Mouse (Mus musculus) forebrain, embryonic 11.5 days (tissue): ENCODE data around the gene Dscam. TPM values are rescaled to one million over a fixed set of nuclear protein-coding genes. Genes with fewer than 3 reads are reported as not detected.

ENCODE experiments used
- ATAC-seq: fragments of 200-750 bp; cut with Nextera tagmentation; replicated peaks from 2 replicates; pipeline ENCODE4 v1.8.0; 2017; ENCODE audit warnings: moderate TSS enrichment; ENCODE audit not compliant: low FRiP score
- DNase-seq: peaks from one replicate; pipeline ENCODE4 v3.0.0-alpha.2; 2017; ENCODE audit warnings: low spot score
- H3K27ac ChIP-seq: fragments of 300-500 bp; sonication (generic); 2 replicates; pipeline ENCODE4 v1.5.1; 2014; ENCODE audit warnings: low read depth, low read length
- H3K27me3 ChIP-seq: fragments of 300-500 bp; sonication (generic); 2 replicates; pipeline ENCODE4 v1.6.1; 2014; ENCODE audit warnings: mild to moderate bottlenecking, low read length, mixed read lengths; ENCODE audit not compliant: control insufficient read depth, insufficient read depth
- H3K36me3 ChIP-seq: fragments of 300-500 bp; sonication (generic); 2 replicates; pipeline ENCODE4 v1.6.1; 2014; ENCODE audit warnings: mild to moderate bottlenecking, low read length, moderate library complexity, mixed read lengths; ENCODE audit not compliant: control insufficient read depth, insufficient read depth
- H3K4me1 ChIP-seq: fragments of 300-500 bp; sonication (generic); replicated peaks from 2 replicates; pipeline ENCODE4 v1.6.1; 2014; ENCODE audit warnings: low read length, mixed read lengths; ENCODE audit not compliant: control insufficient read depth, insufficient read depth
- H3K4me2 ChIP-seq: fragments of 300-500 bp; sonication (generic); 2 replicates; pipeline ENCODE4 v1.6.1; 2014; ENCODE audit warnings: low read depth, mild to moderate bottlenecking, low read length, moderate library complexity, mixed read lengths; ENCODE audit not compliant: severe bottlenecking
- H3K4me3 ChIP-seq: fragments of 300-500 bp; sonication (generic); 2 replicates; pipeline ENCODE4 v1.5.1; 2014; ENCODE audit warnings: low read depth, low read length
- H3K9ac ChIP-seq: fragments of 300-500 bp; sonication (generic); 2 replicates; pipeline ENCODE4 v1.6.1; 2014; ENCODE audit warnings: low read length
- H3K9me3 ChIP-seq: fragments of 300-500 bp; sonication (generic); 2 replicates; pipeline ENCODE4 v1.6.1; 2016; ENCODE audit warnings: low read length, mixed read lengths; ENCODE audit not compliant: control insufficient read depth
- WGBS: fragments of 180-500 bp; shearing (Covaris S2); extraction: QIAGEN DNeasy Blood & Tissue Kit; methylation state at CpG from one replicate; pipeline ENCODE4 v1.1.7; 2014; 5-methylcytosine and 5-hydroxymethylcytosine counted together
- polyA plus RNA-seq: library from polyadenylated mRNA; unstranded; fragments of >200 nt; fragmentation: Nextera tagmentation; extraction: Ambion mirVana; gene quantifications from 2 replicates; pipeline ENCODE4 v1.2.1, GENCODE M21; 2014

Gene Dscam
- polyA plus RNA-seq, 1 experiment from 2014 or later, result 0.88 TPM

DNA sequence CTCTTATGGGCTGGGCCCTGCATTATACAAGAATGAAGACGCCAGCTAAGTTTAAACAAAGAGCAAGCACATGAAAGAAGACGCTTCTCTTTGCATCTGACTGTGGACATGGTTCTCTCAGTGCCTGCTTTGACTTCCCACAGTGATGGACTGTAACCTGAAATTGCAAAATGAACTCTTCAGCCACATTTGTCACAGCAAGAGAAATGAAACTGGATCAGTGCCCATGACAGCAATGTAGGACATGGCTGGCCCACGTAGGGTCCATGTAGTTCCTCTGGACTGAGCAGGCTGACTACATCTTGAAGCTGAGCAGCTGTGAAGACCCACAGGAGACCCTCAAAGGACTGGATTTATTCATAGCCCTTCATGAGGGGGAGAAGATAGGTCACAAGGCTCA, 108.3 kb downstream of the Dscam start:
- no peak overlapping the region for H3K27ac ChIP-seq
- no peaks in the 10 kb centered on the region for H3K9me3 ChIP-seq
- no peaks in the 10 kb centered on the region for H3K36me3 ChIP-seq
- ATAC-seq (no peak), DNase-seq (no peak)
- H3K9ac ChIP-seq, result no peak overlapping the region
- whole genome bisulfite sequencing, result 87% methylated on average over 3 of the region's 3 CpGs
- no peak overlapping the region for H3K4me3 ChIP-seq
- no peak overlapping the region for H3K4me2 ChIP-seq
- no peaks in the 10 kb centered on the region for H3K27me3 ChIP-seq
- no peaks in the 10 kb centered on the region for H3K4me1 ChIP-seq

DNA sequence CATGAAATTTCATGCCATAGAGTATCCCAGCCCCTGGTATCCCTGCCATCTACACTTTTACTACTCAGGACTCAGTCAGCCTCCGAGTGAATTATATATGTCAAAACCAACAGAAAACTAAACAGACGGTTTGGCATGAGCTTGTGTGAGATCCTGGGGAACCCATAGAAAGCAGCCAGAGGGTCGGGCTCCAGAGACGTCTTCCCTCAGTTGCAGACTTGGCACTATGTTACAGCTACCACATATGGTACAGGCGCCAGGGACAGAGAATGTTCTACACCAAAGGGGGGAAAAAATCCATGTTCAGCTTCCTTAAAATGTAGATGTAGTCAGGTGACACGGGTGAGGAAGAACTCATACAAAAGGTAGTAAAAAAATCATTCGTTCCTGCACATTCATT, 109.2 kb downstream of the Dscam start:
- Histone ChIP-seq H3K9me3 (no peaks in the 10 kb centered on the region), H3K36me3 (no peaks in the 10 kb centered on the region), H3K9ac (no peak overlapping the region), H3K27me3 (no peaks in the 10 kb centered on the region), H3K27ac (no peak overlapping the region), H3K4me2 (no peak overlapping the region), H3K4me1 (no peaks in the 10 kb centered on the region), H3K4me3 (no peak overlapping the region)
- 89% methylated on average over 7 of the region's 7 CpGs for WGBS
- ATAC-seq (no peak), DNase-seq (no peak)

DNA sequence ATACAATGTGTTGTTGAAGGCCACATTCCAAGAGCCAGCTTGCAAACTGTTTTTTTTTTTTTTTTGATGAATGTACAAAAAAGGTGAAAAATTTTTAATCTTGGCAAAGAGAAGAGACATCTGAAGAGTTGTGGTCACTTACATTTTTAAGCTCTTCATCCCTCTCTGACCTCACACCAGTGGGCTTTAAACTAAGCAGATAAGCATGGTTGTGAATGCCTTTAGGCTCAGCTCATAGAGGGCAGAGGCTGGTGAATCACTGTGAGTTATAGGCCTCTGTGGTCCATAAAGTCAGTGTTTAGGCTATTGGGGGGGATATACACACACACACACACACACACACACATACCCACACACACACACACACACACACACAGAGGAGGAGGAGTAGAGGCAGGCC, 109.8 kb downstream of the Dscam start:
- no peak for DNase-seq
- Histone ChIP-seq H3K27ac (no peak overlapping the region), H3K4me2 (no peak overlapping the region), H3K4me3 (no peak overlapping the region), H3K27me3 (no peaks in the 10 kb centered on the region), H3K36me3 (no peaks in the 10 kb centered on the region), H3K9me3 (no peaks in the 10 kb centered on the region), H3K9ac (no peak overlapping the region), H3K4me1 (no peaks in the 10 kb centered on the region)
- ATAC-seq, result no peak

DNA sequence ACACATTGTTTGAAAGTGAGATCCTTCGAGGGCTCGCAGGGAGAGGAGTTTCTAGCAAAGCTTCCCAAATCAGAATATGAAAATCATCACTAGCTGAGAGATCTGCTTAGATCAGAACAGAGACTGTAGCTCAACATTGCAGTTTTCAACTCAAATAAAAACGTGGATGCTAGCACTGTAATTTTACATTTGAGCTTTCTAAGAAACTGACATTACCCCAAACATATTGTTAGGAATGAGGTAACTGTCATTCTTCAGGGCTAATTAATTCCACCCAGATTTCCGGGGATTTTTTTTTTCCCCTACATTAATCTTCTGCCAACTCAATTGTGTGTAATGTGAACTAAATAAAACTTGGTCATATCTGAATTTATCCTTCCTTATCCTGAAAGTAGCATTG, 110.3 kb downstream of the Dscam start:
- Histone ChIP-seq H3K9me3 (no peaks in the 10 kb centered on the region), H3K4me1 (no peaks in the 10 kb centered on the region), H3K4me3 (no peak overlapping the region), H3K4me2 (no peak overlapping the region), H3K9ac (no peak overlapping the region), H3K27me3 (no peaks in the 10 kb centered on the region), H3K36me3 (no peaks in the 10 kb centered on the region), H3K27ac (no peak overlapping the region)
- DNase-seq (no peak), ATAC-seq (no peak)
- WGBS, result 85% methylated on average over 4 of the region's 4 CpGs

DNA sequence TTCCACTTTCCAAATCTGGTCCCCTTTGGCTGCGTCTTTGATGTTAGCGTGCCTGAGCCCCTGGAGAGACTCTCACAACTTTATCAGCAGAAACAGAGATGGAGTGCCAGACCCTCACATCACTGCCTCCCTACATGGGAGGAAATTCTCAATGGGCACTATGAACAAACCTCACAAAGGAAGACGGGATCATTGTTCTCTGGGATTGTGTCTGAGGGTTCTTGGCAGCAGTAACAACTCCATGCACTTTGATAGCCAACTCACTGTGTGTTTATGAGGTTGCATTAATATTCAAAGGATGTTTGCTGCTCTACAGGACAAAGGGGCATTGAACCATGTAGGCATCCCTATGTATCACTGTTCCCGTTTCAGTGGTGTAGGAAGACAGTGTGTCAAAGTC, 135.3 kb downstream of the Dscam start:
- Histone ChIP-seq H3K27me3 (no peaks in the 10 kb centered on the region), H3K27ac (no peak overlapping the region), H3K4me3 (no peak overlapping the region), H3K4me2 (no peak overlapping the region), H3K4me1 (no peaks in the 10 kb centered on the region), H3K9me3 (no peaks in the 10 kb centered on the region), H3K9ac (no peak overlapping the region), H3K36me3 (no peaks in the 10 kb centered on the region)
- 82% methylated on average over 4 of the region's 4 CpGs for WGBS
- no peak for DNase-seq
- ATAC-seq, result no peak

DNA sequence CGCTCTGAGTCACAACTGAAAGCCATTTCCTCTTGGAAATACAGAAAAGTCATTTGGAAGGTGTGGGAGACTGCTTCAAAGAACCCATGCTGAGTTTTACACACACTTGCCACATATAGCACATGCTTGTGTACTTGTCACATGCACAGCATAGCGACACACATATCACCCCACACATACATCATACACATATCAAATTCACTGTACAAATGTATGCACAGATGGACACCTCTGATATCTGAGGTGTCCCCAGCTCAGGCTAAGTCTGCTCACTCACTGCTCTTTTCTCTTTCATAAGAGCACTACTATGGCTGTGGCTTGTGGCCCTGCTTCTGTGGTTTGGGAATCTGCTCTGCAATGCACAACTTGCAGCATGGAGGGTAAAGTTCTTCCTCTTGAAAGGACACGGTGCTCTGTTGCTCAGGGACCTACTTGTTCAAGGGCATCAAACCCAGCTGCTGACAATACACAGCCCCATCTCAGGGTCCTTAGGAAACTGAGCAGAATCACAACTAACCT, 137.0 kb downstream of the Dscam start:
- Histone ChIP-seq H3K9ac (no peak overlapping the region), H3K27me3 (no peaks in the 10 kb centered on the region), H3K9me3 (no peaks in the 10 kb centered on the region), H3K4me3 (no peak overlapping the region), H3K4me1 (no peaks in the 10 kb centered on the region), H3K4me2 (no peak overlapping the region), H3K27ac (no peak overlapping the region), H3K36me3 (no peaks in the 10 kb centered on the region)
- ATAC-seq (no peak), DNase-seq (no peak)
- 87% methylated on average over 3 of the region's 3 CpGs for WGBS

DNA sequence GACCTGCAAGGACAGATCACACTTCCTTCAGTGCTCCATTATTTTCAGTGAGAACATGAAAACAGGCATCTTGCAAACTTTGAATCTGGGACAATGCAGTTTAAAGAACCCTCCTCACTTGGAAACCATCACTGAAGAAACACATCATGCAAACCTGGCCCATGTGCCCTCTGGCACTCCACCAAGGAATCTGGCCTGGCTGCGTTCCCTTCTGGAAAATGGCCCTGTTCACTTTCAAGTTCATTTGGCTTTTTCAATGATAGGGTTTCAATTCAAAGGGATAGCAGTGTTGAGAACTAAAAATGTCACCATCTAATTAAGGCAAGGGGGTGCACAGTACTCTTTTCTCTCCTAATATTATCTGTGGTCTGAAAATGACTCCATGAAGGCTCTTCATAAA, 142.9 kb downstream of the Dscam start:
- Histone ChIP-seq H3K36me3 (no peaks in the 10 kb centered on the region), H3K4me1 (no peaks in the 10 kb centered on the region), H3K4me3 (no peak overlapping the region), H3K9ac (no peak overlapping the region), H3K27ac (no peak overlapping the region), H3K9me3 (no peaks in the 10 kb centered on the region), H3K27me3 (no peaks in the 10 kb centered on the region), H3K4me2 (no peak overlapping the region)
- no peak for ATAC-seq
- DNase-seq, result no peak
- 82% methylated on average over 1 of the region's 1 CpGs for WGBS

DNA sequence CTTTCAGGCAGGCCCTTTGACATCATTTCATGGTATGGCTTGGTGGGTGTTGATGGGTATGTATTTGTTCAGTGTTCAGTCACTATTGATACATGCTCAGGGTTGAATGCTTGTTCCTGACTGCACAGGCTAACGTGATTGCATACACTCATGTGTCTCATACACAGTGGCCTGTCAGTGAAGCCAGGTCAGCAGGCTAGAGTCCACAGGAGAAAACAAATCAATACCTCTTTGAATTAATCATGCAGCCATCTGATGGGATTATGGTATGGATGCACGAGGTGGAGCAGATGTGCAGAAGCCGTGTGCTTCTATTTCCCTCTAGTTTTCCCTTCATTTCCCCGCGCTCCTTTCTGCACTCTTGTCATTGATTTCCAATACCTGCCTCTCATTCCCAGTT, 143.7 kb downstream of the Dscam start:
- Histone ChIP-seq H3K36me3 (no peaks in the 10 kb centered on the region), H3K9me3 (no peaks in the 10 kb centered on the region), H3K4me1 (no peaks in the 10 kb centered on the region), H3K4me3 (no peak overlapping the region), H3K9ac (no peak overlapping the region), H3K4me2 (no peak overlapping the region), H3K27me3 (no peaks in the 10 kb centered on the region), H3K27ac (no peak overlapping the region)
- WGBS, result 87% methylated on average over 5 of the region's 5 CpGs
- DNase-seq (no peak), ATAC-seq (no peak)

DNA sequence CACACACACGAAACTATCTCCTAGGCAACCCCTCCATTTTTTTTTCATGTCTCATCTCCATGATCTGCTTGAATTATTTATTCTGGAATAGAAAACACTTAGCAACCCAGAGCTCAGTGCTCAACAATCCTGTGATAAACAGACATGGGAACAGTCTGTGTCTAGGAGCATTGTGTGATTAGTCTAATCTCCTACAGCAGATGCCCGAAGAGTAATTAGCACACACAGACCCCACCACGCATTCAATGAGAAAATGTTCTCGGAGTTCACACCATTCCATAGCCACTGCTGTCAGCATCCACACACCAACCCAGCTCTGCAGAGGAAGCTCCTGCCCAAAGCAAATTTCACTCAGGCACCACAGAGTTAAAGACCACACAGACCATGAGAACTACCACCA, 146.1 kb downstream of the Dscam start:
- H3K4me2 ChIP-seq, result no peak overlapping the region
- H3K27me3 ChIP-seq, result no peaks in the 10 kb centered on the region
- 70% methylated on average over 4 of the region's 4 CpGs for WGBS
- H3K27ac ChIP-seq, result no peak overlapping the region
- ATAC-seq (no peak), DNase-seq (no peak)
- no peak overlapping the region for H3K4me3 ChIP-seq
- no peaks in the 10 kb centered on the region for H3K4me1 ChIP-seq
- no peaks in the 10 kb centered on the region for H3K36me3 ChIP-seq
- H3K9ac ChIP-seq, result no peak overlapping the region
- H3K9me3 ChIP-seq, result no peaks in the 10 kb centered on the region
